In genomic region chr2:165629900-165630299, GRCm38 (mm10) we compare ENCODE assay signal across 9 mouse cellular contexts. TPM values are rescaled to one million over a fixed set of nuclear protein-coding genes. Genes with fewer than 3 reads are reported as not detected.
DNase-seq lines count a peak whose midpoint lies in the region.
"Had no signal": no experiment of that assay in that cellular context is flagged by ENCODE, and none has a peak within 500 bp of the region (broad histone marks: within the 10 kb centered on the region; RNA-seq: fewer than 3 reads in every experiment).

No protein-coding gene starts in this region.

- intact Hi-C loops in left cerebral cortex, postnatal 4 days (cut with DNase I) = no loop called here

- DNase-seq in adrenal gland, postnatal 10 days = peak; percentile 27
- no peak for DNase-seq in adrenal gland, postnatal 4 days (ENCODE audit: low spot score in 2 of 2)
- DNase-seq in left cerebral cortex, postnatal 4 days = peak; percentile 72
- no peak for DNase-seq in left cerebral cortex, adult 18-20 months (ENCODE audit: low spot score in 2 of 2)
- DNase-seq in embryo, embryonic 11 days = peak; percentile 52
- DNase-seq in retina, embryonic 14.5 days (ENCODE audit: low spot score) = peak; percentile 57
- DNase-seq in kidney, postnatal 36 days = no peak
- no peak for DNase-seq in layer of hippocampus, adult 11-12 months (ENCODE audit: low spot score)
- DNase-seq: liver, postnatal 0 days had no signal

RNA-seq across cellular contexts. Expression of gene Eya2, which starts 35.1 kb away (rescaled TPM):
- total RNA-seq in adrenal gland, postnatal 10 days (2021) = 1 to 10 TPM; 3.5 to 4.7 TPM
- total RNA-seq in adrenal gland, postnatal 4 days (2021) = 1 to 10 TPM; 4.2 to 6.1 TPM
- total RNA-seq in left cerebral cortex, postnatal 4 days (2021) = 1 to 10 TPM; 7.0 to 7.8 TPM
- 1 to 10 TPM; 2.1 to 3.5 TPM for total RNA-seq in left cerebral cortex, adult 18-20 months (2021)

Comparison
In these comparisons a context has a peak if more than half of its experiments do, and no peak if none do; other contexts are left out.
1. DNase-seq: peak in adrenal gland, postnatal 10 days (single experiment), left cerebral cortex, postnatal 4 days (single experiment), embryo, embryonic 11 days (single experiment) and retina, embryonic 14.5 days (single experiment); none in adrenal gland, postnatal 4 days (0 of 2), left cerebral cortex, adult 18-20 months (0 of 2), kidney, postnatal 36 days (0 of 2) and layer of hippocampus, adult 11-12 months (single experiment).